Mouse (Mus musculus) embryonic fibroblast, embryonic 13.5 days (primary cell): ENCODE results near the gene Cenpx.

ENCODE experiments used
- CTCF ChIP-seq: IDR thresholded peaks from 2 replicates; pipeline ENCODE4 v1.5.1; 2011; ENCODE audit warnings: mild to moderate bottlenecking, control low read depth, low read length, moderate library complexity, borderline replicate concordance; ENCODE audit not compliant: insufficient read depth
- POLR2A ChIP-seq: IDR thresholded peaks from 2 replicates; pipeline ENCODE4 v1.6.1; 2011; ENCODE audit warnings: low read depth, mild to moderate bottlenecking, control low read depth, low read length, moderate library complexity

DNA sequence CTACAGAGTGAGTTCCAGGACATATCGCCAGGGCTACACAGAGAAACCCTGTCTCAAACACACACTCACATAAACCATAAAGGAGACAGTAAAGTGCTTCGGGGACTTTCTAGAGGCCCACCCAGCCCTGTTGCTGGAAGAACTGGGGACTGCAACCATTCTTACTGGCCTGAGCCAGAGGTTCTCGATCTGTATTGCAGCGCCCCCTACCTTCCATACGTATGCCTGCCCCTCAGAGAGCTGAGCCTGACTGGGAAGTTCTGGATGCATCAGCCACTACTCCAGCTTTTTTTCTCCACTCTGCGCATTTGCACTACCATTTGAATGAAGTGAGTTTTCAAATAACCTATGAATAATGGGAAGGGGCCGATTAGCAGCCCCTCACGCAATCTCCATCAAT lies 35.9 kb upstream of the Cenpx start:
- TF ChIP-seq CTCF (no peak), POLR2A (no peak)
